Mouse (Mus musculus) midbrain, embryonic 12.5 days (tissue): ENCODE results near the gene Inf2. TPM values are rescaled to one million over a fixed set of nuclear protein-coding genes. Genes with fewer than 3 reads are reported as not detected.
A peak's percentile ranks its signal among the peaks of the same experiment; 100 is the strongest.

Experiments used
- ATAC-seq: fragments of 200-750 bp; cut with Nextera tagmentation; 2 replicates; pipeline ENCODE4 v1.8.0; 2017; ENCODE audit warnings: low read depth, moderate TSS enrichment, moderate library complexity; ENCODE audit not compliant: low FRiP score
- H3K27ac ChIP-seq: fragments of 300-500 bp; sonication (generic); replicated peaks from 2 replicates; pipeline ENCODE4 v1.5.1; 2016; ENCODE audit warnings: mild to moderate bottlenecking
- H3K27me3 ChIP-seq: fragments of 300-500 bp; sonication (generic); 2 replicates; pipeline ENCODE4 v1.6.1; 2016; ENCODE audit warnings: mild to moderate bottlenecking
- H3K36me3 ChIP-seq: fragments of 300-500 bp; sonication (generic); 2 replicates; pipeline ENCODE4 v1.6.1; 2016
- H3K4me1 ChIP-seq: fragments of 300-500 bp; sonication (generic); 2 replicates; pipeline ENCODE4 v1.6.1; 2016
- H3K4me2 ChIP-seq: fragments of 300-500 bp; sonication (generic); replicated peaks from 2 replicates; pipeline ENCODE4 v1.6.1; 2016; ENCODE audit warnings: mild to moderate bottlenecking, moderate library complexity
- H3K4me3 ChIP-seq: fragments of 300-500 bp; sonication (generic); 2 replicates; pipeline ENCODE4 v1.5.1; 2016; ENCODE audit warnings: mild to moderate bottlenecking
- H3K9ac ChIP-seq: fragments of 300-500 bp; sonication (generic); replicated peaks from 2 replicates; pipeline ENCODE4 v1.6.1; 2016; ENCODE audit warnings: mild to moderate bottlenecking, moderate library complexity
- H3K9me3 ChIP-seq: fragments of 300-500 bp; sonication (generic); 2 replicates; pipeline ENCODE4 v1.6.1; 2016; ENCODE audit warnings: mild to moderate bottlenecking
- WGBS: fragments of 180-500 bp; shearing (Covaris S2); methylation state at CpG from one replicate; pipeline ENCODE4 v1.1.7; 2016; 5-methylcytosine and 5-hydroxymethylcytosine counted together
- polyA plus RNA-seq: library from polyadenylated mRNA; unstranded; fragments of >200 nt; fragmentation: Nextera tagmentation; extraction: Ambion mirVana; gene quantifications from 2 replicates; pipeline ENCODE4 v1.2.1, GENCODE M21; 2016

The Inf2 gene
- polyA plus RNA-seq = 1.2 and 1.3 TPM in 2 replicates

DNA sequence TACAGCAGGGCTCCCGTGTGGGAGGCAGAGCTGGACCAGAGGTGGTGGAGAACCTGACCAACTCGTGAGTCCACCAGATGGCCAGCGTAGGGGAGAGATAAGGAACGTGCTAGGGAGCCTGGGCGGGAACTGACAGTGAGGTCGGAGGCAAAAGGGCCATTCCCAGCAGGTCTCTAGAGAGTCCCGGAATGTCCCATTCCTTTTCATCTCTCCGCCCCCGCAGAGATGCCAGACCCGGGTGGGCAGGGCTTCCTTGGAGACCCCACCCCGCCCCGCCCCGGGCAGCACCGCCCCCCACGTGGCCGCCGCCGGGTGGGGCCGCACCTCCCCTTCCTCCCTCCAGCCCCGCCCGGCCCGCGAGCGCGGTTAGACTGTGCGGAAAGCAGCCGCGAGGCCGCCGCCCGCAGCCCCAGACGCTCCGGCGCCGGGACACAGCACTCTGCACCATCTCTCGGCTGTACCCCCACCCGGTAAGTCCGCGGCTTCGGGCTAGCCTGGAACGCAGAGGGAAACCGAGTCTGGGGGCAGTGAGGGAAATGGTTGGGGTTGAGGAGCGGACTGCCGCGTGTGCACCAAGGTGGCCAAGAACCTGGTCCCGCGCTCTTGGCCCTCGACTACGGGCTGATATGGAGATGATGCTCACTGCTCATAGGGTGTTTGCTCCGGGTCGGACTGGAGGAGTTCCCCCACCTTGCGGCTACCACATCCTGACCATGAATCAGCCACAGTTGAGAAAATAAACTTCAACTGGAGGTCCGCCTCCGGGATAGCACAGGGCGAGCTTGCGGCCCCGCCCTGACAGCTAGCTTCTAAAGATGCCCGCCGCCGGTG, at the start of gene Inf2:
TSS of gene Inf2 (plus strand) at position 359 of the 831 bp plus-strand sequence.
- peak; percentile 84 for ATAC-seq

GRCm38 (mm10) chr12:112539466-112539965, 49.1 kb upstream of the Inf2 start:
- no peak overlapping the region for H3K27ac ChIP-seq
- H3K4me3 ChIP-seq = no peak overlapping the region
- 90% methylated on average over 7 of the region's 7 CpGs for WGBS
- H3K27me3 ChIP-seq = peaks cover 55% of the 10 kb centered on the region
- no peaks in the 10 kb centered on the region for H3K36me3 ChIP-seq
- no peak overlapping the region for H3K4me2 ChIP-seq
- H3K9me3 ChIP-seq = no peaks in the 10 kb centered on the region
- no peak overlapping the region for H3K9ac ChIP-seq
- H3K4me1 ChIP-seq = peaks cover 34% of the 10 kb centered on the region
- ATAC-seq = no peak

More for the DNA sequence above, at the start of gene Inf2:
- WGBS = under 1% methylated on average over 51 of the region's 60 CpGs
- H3K9me3 ChIP-seq = no peaks in the 10 kb centered on the region
- H3K36me3 ChIP-seq = no peaks in the 10 kb centered on the region
- peak within 1 kb of the TSS; percentile 59 for H3K9ac ChIP-seq
- H3K4me1 ChIP-seq = peaks cover 18% of the 10 kb centered on the region
- H3K27ac ChIP-seq = no peak within 1 kb of the TSS
- H3K4me3 ChIP-seq = peak within 1 kb of the TSS; percentile 49
- peaks cover 59% of the 10 kb centered on the region for H3K27me3 ChIP-seq
- H3K4me2 ChIP-seq = peak within 1 kb of the TSS; percentile 95

DNA sequence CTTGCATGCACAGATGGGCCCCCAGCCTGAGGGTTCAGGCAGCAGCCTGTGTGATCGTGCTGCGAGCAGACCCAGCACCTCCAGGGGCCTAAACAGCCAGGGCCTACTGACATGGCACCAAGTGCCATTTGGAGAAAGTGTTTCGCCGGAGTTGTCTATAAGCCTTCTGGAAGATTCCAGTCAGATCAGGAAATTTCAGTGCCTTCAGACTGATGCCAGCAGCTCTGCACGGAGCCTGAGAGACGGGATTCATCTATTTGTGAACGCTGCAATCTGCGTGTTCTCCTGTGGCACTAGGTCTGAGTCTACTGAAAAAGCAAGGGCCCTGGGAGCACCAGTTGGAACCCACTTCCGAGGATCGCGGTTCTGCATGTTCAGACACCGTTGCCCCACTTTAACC, 48.3 kb upstream of the Inf2 start:
- 94% methylated on average over 12 of the region's 12 CpGs for WGBS
- H3K36me3 ChIP-seq = no peaks in the 10 kb centered on the region
- peaks cover 55% of the 10 kb centered on the region for H3K27me3 ChIP-seq
- no peak overlapping the region for H3K4me3 ChIP-seq
- no peak overlapping the region for H3K4me2 ChIP-seq
- ATAC-seq = no peak
- H3K4me1 ChIP-seq = peaks cover 42% of the 10 kb centered on the region
- no peaks in the 10 kb centered on the region for H3K9me3 ChIP-seq
- H3K9ac ChIP-seq = no peak overlapping the region
- no peak overlapping the region for H3K27ac ChIP-seq

GRCm38 (mm10) chr12:112541483-112542091, 47.0 kb upstream of the Inf2 start:
- Histone ChIP-seq H3K4me1 (peaks cover 49% of the 10 kb centered on the region), H3K4me3 (no peak overlapping the region), H3K4me2 (no peak overlapping the region; the same call in 1 of the 2 replicates), H3K9me3 (no peaks in the 10 kb centered on the region), H3K9ac (0 out of 2 replicates have a peak overlapping the region, but pooled peaks have one; percentile 21), H3K27ac (peak overlapping the region; percentile 77), H3K27me3 (peaks cover 53% of the 10 kb centered on the region), H3K36me3 (no peaks in the 10 kb centered on the region)
- ATAC-seq = peak; percentile 59
- 13% methylated on average over 8 of the region's 8 CpGs for WGBS

DNA sequence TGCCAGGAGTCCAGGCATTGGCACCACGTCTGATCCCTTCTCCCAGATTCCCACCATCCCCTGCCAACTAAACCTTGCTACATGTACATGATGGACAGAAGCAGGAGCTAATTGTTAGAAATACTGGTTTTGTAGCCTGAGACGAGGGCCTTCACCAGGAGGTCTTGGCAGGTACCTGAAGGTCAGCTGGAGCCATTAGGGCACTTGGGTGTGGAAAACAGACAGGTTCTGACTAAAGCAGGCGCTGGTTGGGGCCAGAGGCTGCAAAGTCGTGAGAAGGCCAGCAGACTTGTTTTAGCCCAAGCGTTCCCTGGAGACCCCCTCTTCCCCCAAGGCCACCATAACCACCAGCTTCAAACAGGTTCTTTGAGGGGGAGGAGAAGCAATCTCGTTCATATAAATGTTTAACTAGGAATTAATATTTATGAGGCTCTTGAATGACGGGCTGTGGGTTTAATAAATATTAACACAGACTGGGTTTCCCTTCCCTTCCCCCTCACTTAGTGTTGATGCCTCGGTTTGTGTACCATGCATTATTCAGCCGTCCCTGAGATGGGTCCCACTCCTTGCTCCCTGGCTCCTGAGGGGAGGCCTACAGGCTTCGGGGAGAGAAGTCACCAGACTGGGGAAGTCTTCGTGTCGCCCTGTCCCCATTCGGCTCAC, 46.2 kb upstream of the Inf2 start:
- Histone ChIP-seq H3K9ac (0 out of 2 replicates have a peak overlapping the region, but pooled peaks have one; percentile 11), H3K36me3 (no peaks in the 10 kb centered on the region), H3K4me2 (peak overlapping the region; percentile 21), H3K4me1 (peaks cover 49% of the 10 kb centered on the region), H3K4me3 (no peak overlapping the region), H3K27ac (peak overlapping the region; percentile 77), H3K27me3 (peaks cover 47% of the 10 kb centered on the region), H3K9me3 (no peaks in the 10 kb centered on the region)
- peak; percentile 64 for ATAC-seq
- 40% methylated on average over 13 of the region's 13 CpGs for WGBS

GRCm38 (mm10) chr12:112542920-112543300, 45.7 kb upstream of the Inf2 start:
- Histone ChIP-seq H3K4me2 (peak overlapping the region; percentile 21), H3K4me3 (no peak overlapping the region), H3K36me3 (no peaks in the 10 kb centered on the region), H3K9ac (no peak overlapping the region), H3K9me3 (no peaks in the 10 kb centered on the region), H3K27me3 (peaks cover 43% of the 10 kb centered on the region), H3K27ac (peak overlapping the region; percentile 77), H3K4me1 (peaks cover 49% of the 10 kb centered on the region)
- WGBS = 9% methylated on average over 11 of the region's 11 CpGs
- ATAC-seq = peak; percentile 55; the same call in 1 of the 2 replicates

DNA sequence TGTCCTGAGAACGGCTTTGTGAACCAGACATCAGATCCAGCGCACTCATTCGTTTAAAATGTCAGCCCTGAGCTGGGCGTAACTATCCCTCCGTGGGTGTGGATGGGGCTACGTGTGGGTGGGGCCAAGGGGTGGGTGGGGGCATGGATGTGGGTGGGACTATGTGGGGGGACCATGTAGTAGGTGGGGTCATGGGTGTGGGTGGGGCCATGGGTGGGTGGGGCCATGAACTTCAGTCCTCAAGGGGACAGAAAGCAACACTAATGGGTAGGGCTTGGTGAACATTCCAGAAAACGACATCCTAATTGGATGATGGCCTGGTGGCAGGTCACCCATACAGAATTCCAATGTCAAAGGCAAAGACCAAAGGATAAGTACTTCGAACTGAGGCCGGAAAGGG, 44.6 kb upstream of the Inf2 start:
- ATAC-seq = no peak
- H3K36me3 ChIP-seq = no peaks in the 10 kb centered on the region
- H3K4me3 ChIP-seq = no peak overlapping the region
- H3K4me2 ChIP-seq = no peak overlapping the region
- no peak overlapping the region for H3K27ac ChIP-seq
- peaks cover 34% of the 10 kb centered on the region for H3K27me3 ChIP-seq
- peaks cover 49% of the 10 kb centered on the region for H3K4me1 ChIP-seq
- 76% methylated on average over 9 of the region's 9 CpGs for WGBS
- no peaks in the 10 kb centered on the region for H3K9me3 ChIP-seq
- no peak overlapping the region for H3K9ac ChIP-seq

DNA sequence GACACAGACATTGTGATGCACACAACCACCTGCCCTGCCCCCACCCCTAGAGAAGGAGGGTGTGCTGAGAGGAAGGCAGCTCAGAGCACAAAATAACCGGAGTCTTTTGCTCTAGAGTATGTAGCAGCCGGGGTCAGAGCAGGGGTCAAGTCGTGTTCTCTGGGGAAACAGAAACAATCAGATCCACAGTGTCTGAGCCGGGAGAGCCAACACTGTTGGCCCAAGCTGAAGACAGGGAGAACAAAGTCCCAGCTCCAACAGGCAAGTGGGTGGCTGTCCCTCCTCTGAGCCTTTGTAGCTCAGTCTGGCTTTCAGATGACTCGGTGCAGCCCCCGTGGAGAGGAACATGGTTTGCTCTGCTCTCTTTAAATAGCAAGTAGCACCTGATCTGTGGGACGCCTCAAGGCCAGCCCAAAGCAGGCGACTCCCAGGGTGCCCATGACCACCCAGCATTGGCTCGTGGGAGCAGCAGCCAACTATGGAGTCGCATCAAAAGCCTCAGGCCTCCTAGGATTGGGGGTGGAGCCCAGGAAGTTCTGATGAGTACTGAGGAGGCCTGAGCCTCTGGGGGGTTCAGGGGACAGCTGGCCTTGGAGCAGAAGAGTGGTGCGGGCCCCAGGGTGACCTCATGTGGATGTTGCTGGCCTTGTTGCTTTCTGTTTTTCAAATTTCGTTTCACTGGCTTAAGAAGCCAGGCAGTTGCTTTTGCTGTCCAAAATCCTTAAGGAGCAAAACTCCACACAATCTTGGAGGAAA, 43.5 kb upstream of the Inf2 start:
- Histone ChIP-seq H3K4me3 (no peak overlapping the region), H3K4me2 (no peak overlapping the region), H3K27me3 (peaks cover 29% of the 10 kb centered on the region), H3K9ac (no peak overlapping the region), H3K27ac (peak overlapping the region; percentile 40), H3K9me3 (no peaks in the 10 kb centered on the region), H3K4me1 (peaks cover 46% of the 10 kb centered on the region), H3K36me3 (no peaks in the 10 kb centered on the region)
- ATAC-seq = no peak
- 25% methylated on average over 12 of the region's 12 CpGs for WGBS

GRCm38 (mm10) chr12:112546110-112546509, 42.5 kb upstream of the Inf2 start:
- Histone ChIP-seq H3K36me3 (no peaks in the 10 kb centered on the region), H3K4me1 (peaks cover 37% of the 10 kb centered on the region), H3K9ac (no peak overlapping the region), H3K4me3 (no peak overlapping the region), H3K4me2 (no peak overlapping the region), H3K9me3 (no peaks in the 10 kb centered on the region), H3K27me3 (peaks cover 26% of the 10 kb centered on the region), H3K27ac (peak overlapping the region; percentile 40)
- WGBS = 92% methylated on average over 8 of the region's 8 CpGs
- ATAC-seq = no peak

- ATAC-seq = no peak
- H3K9ac ChIP-seq = no peak overlapping the region
- peaks cover 38% of the 10 kb centered on the region for H3K4me1 ChIP-seq
- H3K36me3 ChIP-seq = no peaks in the 10 kb centered on the region
- H3K9me3 ChIP-seq = no peaks in the 10 kb centered on the region
- H3K27ac ChIP-seq = no peak overlapping the region
- no peak overlapping the region for H3K4me3 ChIP-seq
- no peak overlapping the region for H3K4me2 ChIP-seq
- 96% methylated on average over 1 of the region's 1 CpGs for WGBS
- peaks cover 19% of the 10 kb centered on the region for H3K27me3 ChIP-seq
These were observed 39.3 kb upstream of the Inf2 start for GRCm38 (mm10) chr12:112549287-112549686.

DNA sequence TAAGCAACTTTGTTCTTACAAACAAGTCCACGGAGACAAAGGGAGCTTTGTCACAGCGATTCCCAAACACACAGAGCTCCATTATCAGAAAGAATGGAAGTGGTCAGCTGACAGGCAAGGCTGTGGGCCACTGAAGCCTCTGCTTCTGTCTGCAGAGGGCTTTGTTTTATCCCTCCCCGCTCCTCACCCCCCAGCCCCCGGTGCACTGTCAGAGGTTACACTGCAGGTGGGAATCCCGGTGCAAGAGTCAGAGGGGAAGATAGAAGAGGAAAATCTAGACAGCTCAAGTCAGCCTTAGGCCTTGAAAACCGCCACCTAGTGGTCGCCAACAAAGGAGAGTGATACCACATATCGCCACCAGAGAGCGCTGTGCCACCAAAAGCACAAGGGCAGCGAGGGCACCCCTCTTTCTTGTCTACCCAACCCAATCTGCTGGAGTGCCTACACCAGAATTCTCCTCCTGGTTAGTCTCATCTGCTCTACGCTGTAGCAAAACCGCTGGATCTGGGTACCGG, 36.7 kb upstream of the Inf2 start:
- no peak overlapping the region for H3K9ac ChIP-seq
- no peaks in the 10 kb centered on the region for H3K9me3 ChIP-seq
- H3K4me3 ChIP-seq = no peak overlapping the region
- H3K4me1 ChIP-seq = peaks cover 27% of the 10 kb centered on the region
- 0 out of 2 replicates have a peak overlapping the region, but pooled peaks have one; percentile 7 for H3K4me2 ChIP-seq
- H3K36me3 ChIP-seq = no peaks in the 10 kb centered on the region
- peaks cover 13% of the 10 kb centered on the region; the same call in 1 of the 2 replicates for H3K27me3 ChIP-seq
- peak overlapping the region; percentile 75 for H3K27ac ChIP-seq
- peak; percentile 86 for ATAC-seq
- WGBS = 8% methylated on average over 13 of the region's 13 CpGs
